Mouse (Mus musculus): ENCODE measurements at regions not wholly inside any gene's neighbourhood (a gene's known extent, or its start where the extent isn't known, plus 50 kb on each side); places are given as distances from the start of the nearest gene placed in this dataset.

- TF ChIP-seq CTCF (IDR thresholded peaks at IDR 0.05; ENCODE audit: borderline replicate concordance, insufficient read depth, low read depth, low read length) (no peak), POLR2A (IDR thresholded peaks at IDR 0.05; ENCODE audit: borderline replicate concordance, insufficient read depth, low read length) (no peak)
These were observed 66.4 kb upstream of the Hmcn1 start for GRCm38 (mm10) chr1:151059546-151060136.

Data from cerebellum, adult 2 months (tissue).